Mouse (Mus musculus): ENCODE results near the gene Ddx1. TPM values are rescaled to one million over a fixed set of nuclear protein-coding genes. Genes with fewer than 3 reads are reported as not detected.

Gene Ddx1
- polyA plus RNA-seq, 1 experiment, result 12.1 TPM

DNA sequence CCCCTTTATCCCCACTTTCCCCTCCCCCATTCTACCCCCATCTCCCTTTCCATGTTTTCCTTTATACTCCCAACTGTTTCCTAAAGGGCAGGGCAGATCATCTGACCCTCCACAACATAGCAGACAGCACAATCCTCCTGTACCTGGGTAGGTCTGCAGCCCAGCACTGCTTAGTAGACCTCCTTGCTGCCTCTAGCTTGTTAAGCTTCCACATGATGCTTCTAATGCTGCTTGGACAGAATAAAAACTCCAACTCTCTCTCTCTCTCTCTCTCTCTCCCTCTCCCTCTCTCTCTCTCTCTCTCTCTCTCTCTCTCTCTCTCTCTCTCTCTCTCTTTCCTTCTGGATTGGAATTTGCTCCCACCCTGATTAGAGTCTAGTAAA is 68.7 kb downstream of the Ddx1 start:
- peak overlapping the region; percentile 32 for H3K27ac ChIP-seq (ENCODE audit: insufficient read depth, low read depth, low read length)
- peaks cover 8% of the 10 kb centered on the region for H3K4me1 ChIP-seq (ENCODE audit: control insufficient read depth, insufficient read depth, low read length)
- TF ChIP-seq CTCF (conservative IDR thresholded peaks at IDR 0.05; ENCODE audit: insufficient read depth, insufficient read length, low read depth, low read length) (no peak), POLR2A (IDR thresholded peaks at IDR 0.05; ENCODE audit: low read depth, low read length) (no peak)
- no peaks in the 10 kb centered on the region for H3K36me3 ChIP-seq (ENCODE audit: control insufficient read depth, insufficient read depth, low read length)
- no peaks in the 10 kb centered on the region for H3K27me3 ChIP-seq (replicated peaks; ENCODE audit: control insufficient read depth, insufficient read depth, low read length)
- no peak overlapping the region for H3K4me3 ChIP-seq (ENCODE audit: insufficient read depth, low read depth, low read length)
- no peak for DNase-seq

DNA sequence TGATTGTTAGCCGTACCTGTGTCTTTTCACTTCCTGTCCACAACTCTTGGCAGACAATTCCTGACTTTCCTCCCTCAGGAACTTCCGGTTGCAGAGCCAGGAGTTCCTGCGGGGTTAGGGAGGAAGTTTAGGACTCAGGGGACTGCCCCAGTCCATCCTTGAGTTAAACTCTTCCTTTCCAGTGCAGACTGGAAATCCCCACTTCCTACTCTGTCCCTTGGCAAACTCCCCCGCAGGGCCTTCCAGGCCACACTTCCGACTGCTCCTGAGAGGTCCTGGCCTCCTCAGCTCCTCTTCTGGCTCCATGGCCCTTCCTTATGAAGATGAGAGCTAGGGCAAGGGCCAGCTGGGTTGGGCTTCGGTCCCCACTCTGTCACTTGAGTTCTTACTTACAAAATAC is 71.4 kb downstream of the Ddx1 start:
- 47% methylated on average over 6 of the region's 6 CpGs for WGBS
- Histone ChIP-seq H3K4me3 (ENCODE audit: insufficient read depth, low read depth, low read length) (no peak overlapping the region), H3K4me1 (ENCODE audit: control insufficient read depth, insufficient read depth, low read length) (peaks cover 8% of the 10 kb centered on the region), H3K36me3 (ENCODE audit: control insufficient read depth, insufficient read depth, low read length) (no peaks in the 10 kb centered on the region), H3K27me3 (replicated peaks; ENCODE audit: control insufficient read depth, insufficient read depth, low read length) (no peaks in the 10 kb centered on the region), H3K27ac (ENCODE audit: insufficient read depth, low read depth, low read length) (no peak overlapping the region)
- peak; percentile 55 for DNase-seq
- TF ChIP-seq CTCF (conservative IDR thresholded peaks at IDR 0.05; ENCODE audit: insufficient read depth, insufficient read length, low read depth, low read length) (no peak), POLR2A (IDR thresholded peaks at IDR 0.05; ENCODE audit: low read depth, low read length) (no peak)

DNA sequence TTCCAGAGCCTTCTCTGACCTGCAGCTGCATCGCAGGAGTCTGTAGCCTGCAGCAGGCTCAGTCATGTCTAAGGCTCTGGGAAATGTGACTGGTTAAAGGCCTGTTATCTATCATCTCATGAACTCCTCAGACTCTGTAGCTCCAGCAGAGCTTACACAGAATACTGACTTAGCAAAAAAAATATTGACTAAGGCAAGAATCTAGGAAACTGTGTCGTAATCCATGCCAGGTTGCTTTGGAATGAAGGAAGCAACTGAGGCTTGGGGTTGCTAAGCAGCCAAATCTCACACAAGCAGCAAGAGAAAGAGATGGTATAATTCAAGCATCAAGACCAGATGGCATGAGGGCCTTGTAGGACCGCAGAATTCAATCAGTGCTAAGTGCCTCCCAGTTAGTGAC is 72.1 kb downstream of the Ddx1 start:
- TF ChIP-seq POLR2A (IDR thresholded peaks at IDR 0.05; ENCODE audit: low read depth, low read length) (no peak), CTCF (conservative IDR thresholded peaks at IDR 0.05; ENCODE audit: insufficient read depth, insufficient read length, low read depth, low read length) (no peak)
- Histone ChIP-seq H3K4me3 (ENCODE audit: insufficient read depth, low read depth, low read length) (no peak overlapping the region), H3K36me3 (ENCODE audit: control insufficient read depth, insufficient read depth, low read length) (no peaks in the 10 kb centered on the region), H3K27ac (ENCODE audit: insufficient read depth, low read depth, low read length) (no peak overlapping the region), H3K27me3 (replicated peaks; ENCODE audit: control insufficient read depth, insufficient read depth, low read length) (no peaks in the 10 kb centered on the region), H3K4me1 (ENCODE audit: control insufficient read depth, insufficient read depth, low read length) (peaks cover 8% of the 10 kb centered on the region)
- no peak for DNase-seq
- WGBS, result 61% methylated on average over 3 of the region's 3 CpGs

GRCm38 (mm10) chr12:13176136-13176535 is 72.9 kb downstream of the Ddx1 start:
- Histone ChIP-seq H3K4me3 (ENCODE audit: insufficient read depth, low read depth, low read length) (no peak overlapping the region), H3K27me3 (replicated peaks; ENCODE audit: control insufficient read depth, insufficient read depth, low read length) (no peaks in the 10 kb centered on the region), H3K4me1 (ENCODE audit: control insufficient read depth, insufficient read depth, low read length) (peaks cover 8% of the 10 kb centered on the region), H3K27ac (ENCODE audit: insufficient read depth, low read depth, low read length) (no peak overlapping the region), H3K36me3 (ENCODE audit: control insufficient read depth, insufficient read depth, low read length) (no peaks in the 10 kb centered on the region)
- peak; percentile 21 for DNase-seq
- 47% methylated on average over 2 of the region's 2 CpGs for WGBS
- TF ChIP-seq CTCF (conservative IDR thresholded peaks at IDR 0.05; ENCODE audit: insufficient read depth, insufficient read length, low read depth, low read length) (no peak), POLR2A (IDR thresholded peaks at IDR 0.05; ENCODE audit: low read depth, low read length) (no peak)

DNA sequence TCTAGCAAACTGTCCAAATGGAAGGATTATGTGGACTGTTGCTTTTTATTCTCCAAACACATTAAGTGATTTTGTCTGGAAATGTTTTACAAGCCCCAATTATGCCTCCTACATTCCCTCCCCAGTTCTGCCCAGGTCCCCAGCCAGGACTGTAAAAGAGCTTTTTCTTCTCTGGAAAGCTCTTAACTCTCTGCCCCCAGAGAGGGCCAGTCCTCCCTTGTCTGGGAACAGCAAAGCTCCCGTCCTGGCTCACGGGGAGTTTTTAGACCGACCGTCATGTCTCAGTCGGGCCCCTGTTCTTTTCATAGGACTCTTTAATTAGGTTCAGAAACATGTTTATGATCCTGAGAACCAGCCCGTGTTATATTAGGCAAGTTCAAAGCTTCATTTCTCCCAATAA is 75.0 kb downstream of the Ddx1 start:
- WGBS, result 46% methylated on average over 6 of the region's 6 CpGs
- H3K27ac ChIP-seq (ENCODE audit: insufficient read depth, low read depth, low read length), result no peak overlapping the region
- H3K36me3 ChIP-seq (ENCODE audit: control insufficient read depth, insufficient read depth, low read length), result no peaks in the 10 kb centered on the region
- no peak for DNase-seq
- no peaks in the 10 kb centered on the region; the same call in 1 of the 2 replicates for H3K4me1 ChIP-seq (ENCODE audit: control insufficient read depth, insufficient read depth, low read length)
- H3K4me3 ChIP-seq (ENCODE audit: insufficient read depth, low read depth, low read length), result no peak overlapping the region
- no peaks in the 10 kb centered on the region for H3K27me3 ChIP-seq (replicated peaks; ENCODE audit: control insufficient read depth, insufficient read depth, low read length)
- TF ChIP-seq POLR2A (IDR thresholded peaks at IDR 0.05; ENCODE audit: low read depth, low read length), result no peak
- TF ChIP-seq CTCF (conservative IDR thresholded peaks at IDR 0.05; ENCODE audit: insufficient read depth, insufficient read length, low read depth, low read length), result no peak

- H3K27ac ChIP-seq (ENCODE audit: insufficient read depth, low read depth, low read length), result no peak overlapping the region
- H3K36me3 ChIP-seq (ENCODE audit: control insufficient read depth, insufficient read depth, low read length), result no peaks in the 10 kb centered on the region
- TF ChIP-seq CTCF (conservative IDR thresholded peaks at IDR 0.05; ENCODE audit: insufficient read depth, insufficient read length, low read depth, low read length) (no peak), POLR2A (IDR thresholded peaks at IDR 0.05; ENCODE audit: low read depth, low read length) (no peak)
- no peak for DNase-seq
- peaks cover 13% of the 10 kb centered on the region; the same call in 1 of the 2 replicates for H3K4me1 ChIP-seq (ENCODE audit: control insufficient read depth, insufficient read depth, low read length)
- 94% methylated on average over 1 of the region's 1 CpGs for WGBS
- no peak overlapping the region for H3K4me3 ChIP-seq (ENCODE audit: insufficient read depth, low read depth, low read length)
- H3K27me3 ChIP-seq (replicated peaks; ENCODE audit: control insufficient read depth, insufficient read depth, low read length), result no peaks in the 10 kb centered on the region
Observed at GRCm38 (mm10) chr12:13168073-13168472, 80.9 kb downstream of the Ddx1 start.

GRCm38 (mm10) chr12:13167116-13167515 is 81.9 kb downstream of the Ddx1 start:
- Histone ChIP-seq H3K4me3 (ENCODE audit: insufficient read depth, low read depth, low read length) (no peak overlapping the region), H3K36me3 (ENCODE audit: control insufficient read depth, insufficient read depth, low read length) (no peaks in the 10 kb centered on the region), H3K27ac (ENCODE audit: insufficient read depth, low read depth, low read length) (no peak overlapping the region), H3K27me3 (replicated peaks; ENCODE audit: control insufficient read depth, insufficient read depth, low read length) (no peaks in the 10 kb centered on the region), H3K4me1 (ENCODE audit: control insufficient read depth, insufficient read depth, low read length) (peaks cover 13% of the 10 kb centered on the region; the same call in 1 of the 2 replicates)
- no peak for TF ChIP-seq POLR2A (IDR thresholded peaks at IDR 0.05; ENCODE audit: low read depth, low read length)
- no peak for TF ChIP-seq CTCF (conservative IDR thresholded peaks at IDR 0.05; ENCODE audit: insufficient read depth, insufficient read length, low read depth, low read length)
- DNase-seq, result no peak
- 78% methylated on average over 5 of the region's 5 CpGs for WGBS

Other genes starting within 250 kb of the Ddx1 start
- gene Nbas, start 19.9 kb upstream of the Ddx1 start, polyA plus RNA-seq (2012; rRNA removed), result 16.1 and 17.5 TPM in 2 replicates